Mouse (Mus musculus): ENCODE measurements around the gene Stard5. TPM values are rescaled to one million over a fixed set of nuclear protein-coding genes. Genes with fewer than 3 reads are reported as not detected.
A peak's percentile ranks its signal among the peaks of the same experiment; 100 is the strongest.

Gene Stard5
- polyA plus RNA-seq, 1 experiment from 2014 or later = 12.5 TPM

DNA sequence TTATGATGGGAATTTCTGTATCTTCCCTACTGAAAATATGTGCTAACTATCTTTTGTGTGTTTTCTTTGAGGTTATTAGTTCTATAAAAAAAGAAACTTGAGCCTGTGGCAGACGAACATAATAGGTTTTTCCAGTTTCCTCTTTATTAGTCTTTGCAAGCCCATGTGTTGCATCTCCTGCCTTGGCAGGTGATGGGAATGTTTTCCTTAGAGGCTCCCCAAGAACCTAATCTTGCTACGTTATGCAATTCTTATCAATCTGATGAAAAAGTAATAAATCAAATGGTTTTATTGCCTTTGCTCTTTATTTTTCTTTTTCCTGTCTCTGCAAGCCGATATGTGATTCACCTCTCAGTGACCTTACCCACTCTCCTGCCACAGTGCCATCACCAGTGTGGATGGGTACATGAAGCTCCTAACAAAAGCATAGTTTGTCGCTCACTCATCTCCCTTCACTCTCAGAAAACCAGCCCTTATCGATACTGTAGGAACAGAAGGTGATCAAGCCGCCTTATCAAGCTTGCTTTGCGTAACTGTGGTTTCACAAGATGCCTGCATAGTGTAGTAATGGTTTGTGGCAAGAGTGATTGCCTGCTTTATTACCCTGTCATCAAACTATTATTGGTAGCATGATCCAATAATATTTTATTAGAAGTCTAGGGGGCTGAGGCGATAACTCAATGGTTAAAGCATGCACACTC is 5.1 kb upstream of the Stard5 start:
- 91% methylated on average over 8 of the region's 8 CpGs for WGBS
- ATAC-seq (ENCODE audit: low FRiP score) = no peak
- no peak overlapping the region for H3K4me3 ChIP-seq (ENCODE audit: low read depth, low read length)
- H3K9ac ChIP-seq (ENCODE audit: low read depth, low read length) = no peak overlapping the region
- H3K27me3 ChIP-seq (ENCODE audit: control insufficient read depth, insufficient read depth, low read length) = no peaks in the 10 kb centered on the region
- H3K4me2 ChIP-seq (replicated peaks; ENCODE audit: low read depth, low read length) = no peak overlapping the region
- no peak overlapping the region for H3K27ac ChIP-seq (ENCODE audit: low read depth, low read length)
- no peaks in the 10 kb centered on the region for H3K9me3 ChIP-seq (ENCODE audit: control insufficient read depth, low read length)
- no peak for DNase-seq (ENCODE audit: low spot score)
- H3K36me3 ChIP-seq (ENCODE audit: control insufficient read depth, insufficient read depth, low read length) = no peaks in the 10 kb centered on the region
- no peaks in the 10 kb centered on the region for H3K4me1 ChIP-seq (replicated peaks; ENCODE audit: control insufficient read depth, insufficient read depth, low read length)

DNA sequence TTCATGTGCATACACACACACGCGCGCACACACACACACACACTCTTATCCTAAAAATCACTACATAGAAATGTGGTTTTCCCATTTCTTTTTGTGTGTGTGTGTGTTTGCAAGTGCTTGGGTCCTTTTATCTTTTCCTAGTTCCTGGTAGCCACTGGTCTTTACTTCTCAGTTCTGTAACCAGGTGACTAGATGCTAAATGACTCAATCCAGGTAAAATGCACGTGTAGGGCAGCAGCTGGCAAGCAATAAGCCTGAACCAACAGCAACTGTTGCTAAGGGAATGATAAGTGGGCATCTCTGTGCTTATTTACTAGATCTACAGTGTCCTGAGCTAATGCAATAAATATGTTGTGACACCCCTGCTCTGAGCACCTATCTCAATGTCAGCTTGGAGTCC is 4.4 kb upstream of the Stard5 start:
- Histone ChIP-seq H3K9me3 (ENCODE audit: control insufficient read depth, low read length) (no peaks in the 10 kb centered on the region), H3K4me1 (replicated peaks; ENCODE audit: control insufficient read depth, insufficient read depth, low read length) (no peaks in the 10 kb centered on the region), H3K9ac (ENCODE audit: low read depth, low read length) (no peak overlapping the region), H3K4me3 (ENCODE audit: low read depth, low read length) (no peak overlapping the region), H3K4me2 (replicated peaks; ENCODE audit: low read depth, low read length) (no peak overlapping the region), H3K36me3 (ENCODE audit: control insufficient read depth, insufficient read depth, low read length) (no peaks in the 10 kb centered on the region), H3K27ac (ENCODE audit: low read depth, low read length) (no peak overlapping the region), H3K27me3 (ENCODE audit: control insufficient read depth, insufficient read depth, low read length) (no peaks in the 10 kb centered on the region)
- WGBS = 89% methylated on average over 4 of the region's 4 CpGs
- ATAC-seq (ENCODE audit: low FRiP score) (no peak), DNase-seq (ENCODE audit: low spot score) (no peak)

DNA sequence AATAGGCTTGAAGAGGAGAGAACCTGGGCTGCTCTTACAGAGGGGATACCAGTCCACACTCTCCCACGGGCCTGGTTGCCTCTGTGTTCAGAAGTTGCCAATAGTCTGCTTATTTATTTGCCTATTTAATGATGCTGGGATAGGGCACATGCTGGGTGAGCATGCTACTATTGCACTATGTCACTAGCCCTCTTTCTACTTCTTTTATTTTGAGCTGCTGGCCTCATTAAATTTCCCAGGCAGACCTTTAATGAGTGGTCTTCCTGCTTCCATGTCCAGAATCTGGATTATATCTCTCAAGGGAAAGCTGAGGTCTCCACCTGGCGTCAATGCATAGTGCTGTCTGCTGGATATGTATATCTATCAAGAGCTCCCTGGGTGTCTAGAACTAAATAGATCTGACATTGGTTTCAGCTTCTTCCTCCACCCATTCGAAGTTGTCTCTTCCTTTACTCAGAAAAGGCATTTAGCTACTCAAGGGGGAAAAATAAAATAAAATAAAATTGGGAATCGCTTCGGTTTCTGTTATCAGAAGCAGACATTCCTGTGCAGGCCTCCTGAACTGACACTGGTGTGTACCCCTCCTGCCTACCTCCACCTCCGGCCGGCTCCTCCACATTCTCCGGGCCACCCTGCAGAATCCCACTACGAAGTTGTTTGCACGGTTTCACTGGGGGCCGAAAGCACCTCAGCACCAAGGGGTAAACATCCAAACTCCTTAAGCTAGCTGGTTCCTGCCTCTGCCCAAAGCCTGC is 509 bp upstream of the Stard5 start:
- Histone ChIP-seq H3K4me1 (replicated peaks; ENCODE audit: control insufficient read depth, insufficient read depth, low read length) (no peaks in the 10 kb centered on the region), H3K9me3 (ENCODE audit: control insufficient read depth, low read length) (no peaks in the 10 kb centered on the region), H3K27me3 (ENCODE audit: control insufficient read depth, insufficient read depth, low read length) (no peaks in the 10 kb centered on the region), H3K4me3 (ENCODE audit: low read depth, low read length) (peak overlapping the region; percentile 58), H3K27ac (ENCODE audit: low read depth, low read length) (no peak overlapping the region), H3K36me3 (ENCODE audit: control insufficient read depth, insufficient read depth, low read length) (no peaks in the 10 kb centered on the region), H3K9ac (ENCODE audit: low read depth, low read length) (peak overlapping the region; percentile 56), H3K4me2 (replicated peaks; ENCODE audit: low read depth, low read length) (peak overlapping the region; percentile 73)
- ATAC-seq (ENCODE audit: low FRiP score) = peak; percentile 41; the same call in 1 of the 2 replicates
- 21% methylated on average over 11 of the region's 11 CpGs for WGBS
- no peak for DNase-seq (ENCODE audit: low spot score)

DNA sequence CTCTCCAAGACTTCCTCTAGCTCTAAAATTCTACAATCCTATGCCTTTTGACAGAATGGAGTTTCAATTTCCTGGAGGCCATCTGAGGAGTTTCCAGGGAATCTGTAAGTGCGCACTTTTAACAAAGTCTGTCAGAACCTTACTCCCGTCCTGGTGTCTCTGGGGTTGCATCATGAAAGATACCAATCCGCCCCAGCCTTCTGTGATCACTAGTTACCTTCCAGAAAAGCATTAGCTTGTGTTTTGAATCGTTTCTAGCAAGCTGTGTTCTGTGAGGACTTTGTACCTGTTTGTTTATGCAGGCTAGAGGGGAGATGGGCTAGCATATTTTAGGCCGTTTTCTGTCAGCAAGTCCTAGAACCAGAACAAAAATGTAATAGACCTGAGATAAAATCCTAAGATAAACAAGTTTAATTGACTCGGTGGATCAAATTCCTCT is 942 bp downstream of the Stard5 start:
- H3K4me3 ChIP-seq (ENCODE audit: low read depth, low read length) = no peak overlapping the region
- H3K27ac ChIP-seq (ENCODE audit: low read depth, low read length) = no peak overlapping the region
- H3K4me2 ChIP-seq (replicated peaks; ENCODE audit: low read depth, low read length) = peak overlapping the region; percentile 73; the same call in 1 of the 2 replicates
- no peaks in the 10 kb centered on the region for H3K9me3 ChIP-seq (ENCODE audit: control insufficient read depth, low read length)
- H3K9ac ChIP-seq (ENCODE audit: low read depth, low read length) = no peak overlapping the region
- H3K4me1 ChIP-seq (replicated peaks; ENCODE audit: control insufficient read depth, insufficient read depth, low read length) = no peaks in the 10 kb centered on the region
- no peak for ATAC-seq (ENCODE audit: low FRiP score)
- no peaks in the 10 kb centered on the region for H3K27me3 ChIP-seq (ENCODE audit: control insufficient read depth, insufficient read depth, low read length)
- DNase-seq (ENCODE audit: low spot score) = no peak
- no peaks in the 10 kb centered on the region for H3K36me3 ChIP-seq (ENCODE audit: control insufficient read depth, insufficient read depth, low read length)
- 58% methylated on average over 6 of the region's 6 CpGs for WGBS

DNA sequence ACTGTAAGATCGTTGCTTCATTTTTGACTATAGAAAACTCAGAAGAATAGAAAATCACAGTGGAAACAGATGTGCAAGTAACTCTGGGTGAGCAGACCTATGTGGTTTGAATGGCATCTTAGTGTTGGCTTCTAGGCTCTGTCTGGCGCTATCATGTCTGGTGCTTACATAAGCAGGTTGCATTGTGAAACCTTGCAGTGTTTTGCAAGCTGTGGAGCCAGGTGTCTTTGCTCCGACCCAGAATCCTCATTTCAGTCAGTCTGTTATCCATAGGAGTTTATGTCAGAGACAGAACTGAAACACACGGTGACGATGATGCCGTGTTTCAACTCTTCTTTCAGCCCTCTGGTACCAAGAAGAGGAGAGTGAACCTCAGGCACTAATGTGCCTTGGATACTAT is 2.1 kb downstream of the Stard5 start:
- Histone ChIP-seq H3K4me2 (replicated peaks; ENCODE audit: low read depth, low read length) (no peak overlapping the region), H3K9me3 (ENCODE audit: control insufficient read depth, low read length) (no peaks in the 10 kb centered on the region), H3K27ac (ENCODE audit: low read depth, low read length) (no peak overlapping the region), H3K4me3 (ENCODE audit: low read depth, low read length) (no peak overlapping the region), H3K36me3 (ENCODE audit: control insufficient read depth, insufficient read depth, low read length) (no peaks in the 10 kb centered on the region), H3K4me1 (replicated peaks; ENCODE audit: control insufficient read depth, insufficient read depth, low read length) (no peaks in the 10 kb centered on the region), H3K27me3 (ENCODE audit: control insufficient read depth, insufficient read depth, low read length) (no peaks in the 10 kb centered on the region), H3K9ac (ENCODE audit: low read depth, low read length) (no peak overlapping the region)
- 95% methylated on average over 6 of the region's 6 CpGs for WGBS
- ATAC-seq (ENCODE audit: low FRiP score) = no peak
- DNase-seq (ENCODE audit: low spot score) = no peak

DNA sequence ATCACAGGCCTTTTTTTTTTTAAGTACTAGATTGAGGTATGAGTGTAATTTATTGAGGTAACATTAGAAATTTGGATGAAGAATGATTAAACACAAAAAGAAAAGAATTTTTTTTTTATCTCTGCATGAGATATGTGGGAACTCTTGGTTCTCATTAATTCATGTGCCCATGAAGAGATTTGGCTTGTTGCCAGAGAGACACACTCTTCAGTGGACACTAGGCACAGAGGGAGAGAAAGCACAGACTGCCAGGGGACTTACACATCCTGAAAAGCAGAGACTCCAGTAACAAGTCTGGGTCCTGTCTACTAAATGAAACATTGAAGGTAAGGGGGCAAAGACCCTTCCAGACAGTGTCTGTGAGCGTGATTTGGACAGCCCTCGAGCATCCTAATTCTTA is 4.0 kb downstream of the Stard5 start:
- Histone ChIP-seq H3K4me1 (replicated peaks; ENCODE audit: control insufficient read depth, insufficient read depth, low read length) (no peaks in the 10 kb centered on the region), H3K27ac (ENCODE audit: low read depth, low read length) (no peak overlapping the region)
- 93% methylated on average over 2 of the region's 2 CpGs for WGBS

DNA sequence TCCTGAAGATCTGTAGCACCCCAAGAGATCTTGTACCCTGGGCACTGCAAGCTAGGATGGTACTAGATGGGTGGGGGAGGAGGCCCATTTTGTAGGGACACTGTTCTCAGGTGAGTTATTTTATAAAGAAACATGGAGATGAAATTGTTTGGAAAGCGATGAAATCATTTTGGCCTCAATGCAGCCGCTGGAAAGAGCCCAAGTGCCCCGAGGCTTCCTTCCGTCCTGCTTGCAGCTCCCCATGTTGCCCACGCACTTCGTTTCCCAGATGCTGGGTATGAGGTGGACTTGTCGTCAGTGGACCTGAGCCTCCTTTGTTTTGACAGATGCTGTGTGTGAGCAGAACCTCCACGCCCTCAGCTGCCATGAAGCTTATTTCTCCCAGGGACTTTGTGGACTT is 4.7 kb downstream of the Stard5 start:
- H3K9me3 ChIP-seq (ENCODE audit: control insufficient read depth, low read length) = no peaks in the 10 kb centered on the region
- H3K36me3 ChIP-seq (ENCODE audit: control insufficient read depth, insufficient read depth, low read length) = no peaks in the 10 kb centered on the region
- WGBS = 90% methylated on average over 8 of the region's 8 CpGs
- no peak for ATAC-seq (ENCODE audit: low FRiP score)
- H3K27ac ChIP-seq (ENCODE audit: low read depth, low read length) = no peak overlapping the region
- H3K27me3 ChIP-seq (ENCODE audit: control insufficient read depth, insufficient read depth, low read length) = no peaks in the 10 kb centered on the region
- no peak overlapping the region for H3K9ac ChIP-seq (ENCODE audit: low read depth, low read length)
- no peak for DNase-seq (ENCODE audit: low spot score)
- H3K4me1 ChIP-seq (replicated peaks; ENCODE audit: control insufficient read depth, insufficient read depth, low read length) = no peaks in the 10 kb centered on the region
- H3K4me3 ChIP-seq (ENCODE audit: low read depth, low read length) = no peak overlapping the region
- no peak overlapping the region for H3K4me2 ChIP-seq (replicated peaks; ENCODE audit: low read depth, low read length)

More for the DNA sequence above, 4.0 kb downstream of the Stard5 start:
- no peak overlapping the region for H3K4me2 ChIP-seq (replicated peaks; ENCODE audit: low read depth, low read length)
- no peaks in the 10 kb centered on the region for H3K36me3 ChIP-seq (ENCODE audit: control insufficient read depth, insufficient read depth, low read length)
- H3K9ac ChIP-seq (ENCODE audit: low read depth, low read length) = no peak overlapping the region
- no peaks in the 10 kb centered on the region for H3K9me3 ChIP-seq (ENCODE audit: control insufficient read depth, low read length)
- ATAC-seq (ENCODE audit: low FRiP score) (no peak), DNase-seq (ENCODE audit: low spot score) (no peak)
- no peak overlapping the region for H3K4me3 ChIP-seq (ENCODE audit: low read depth, low read length)
- no peaks in the 10 kb centered on the region for H3K27me3 ChIP-seq (ENCODE audit: control insufficient read depth, insufficient read depth, low read length)

DNA sequence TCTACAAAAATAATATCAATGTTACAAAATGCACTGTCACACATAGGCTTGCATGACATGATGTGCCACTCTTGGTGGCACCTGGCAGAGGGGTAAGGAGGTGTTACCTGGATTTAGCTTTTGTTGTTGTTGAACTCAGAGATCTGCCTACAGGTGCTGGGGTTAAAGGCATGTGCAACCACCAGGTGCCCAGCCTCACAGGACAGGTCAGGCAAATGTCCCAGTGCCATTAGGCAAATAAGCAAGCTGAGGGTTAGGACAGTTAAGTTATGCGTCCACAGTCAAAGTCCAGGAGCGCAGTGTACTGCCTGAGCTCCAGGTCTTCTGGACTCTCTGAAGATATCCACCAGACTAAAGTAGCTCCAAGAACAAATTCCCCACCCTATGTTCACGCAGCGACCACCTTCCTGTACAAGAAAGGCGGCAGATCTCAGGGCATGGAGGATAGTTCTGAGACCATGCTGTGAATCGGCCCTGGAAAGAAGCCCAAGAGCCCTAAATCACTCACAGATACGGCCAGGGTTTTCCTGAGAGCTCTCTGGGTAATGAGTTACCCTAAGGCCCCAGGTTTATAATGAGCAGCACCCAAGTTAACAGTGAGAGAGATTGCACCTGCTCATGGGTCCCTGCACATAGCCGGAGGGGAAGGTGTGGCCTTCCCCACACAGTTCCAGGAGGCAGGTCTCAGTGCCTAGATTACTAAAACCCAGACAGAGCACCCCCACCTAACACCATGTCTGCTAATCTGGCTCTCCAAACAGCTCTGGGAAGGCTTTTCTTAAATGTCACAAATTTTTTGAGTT is 6.2 kb downstream of the Stard5 start:
- Histone ChIP-seq H3K36me3 (ENCODE audit: control insufficient read depth, insufficient read depth, low read length) (no peaks in the 10 kb centered on the region), H3K4me2 (replicated peaks; ENCODE audit: low read depth, low read length) (no peak overlapping the region), H3K27ac (ENCODE audit: low read depth, low read length) (no peak overlapping the region), H3K4me3 (ENCODE audit: low read depth, low read length) (no peak overlapping the region), H3K9me3 (ENCODE audit: control insufficient read depth, low read length) (no peaks in the 10 kb centered on the region), H3K9ac (ENCODE audit: low read depth, low read length) (no peak overlapping the region), H3K4me1 (replicated peaks; ENCODE audit: control insufficient read depth, insufficient read depth, low read length) (no peaks in the 10 kb centered on the region), H3K27me3 (ENCODE audit: control insufficient read depth, insufficient read depth, low read length) (no peaks in the 10 kb centered on the region)
- DNase-seq (ENCODE audit: low spot score) (no peak), ATAC-seq (ENCODE audit: low FRiP score) (no peak)
- WGBS = 87% methylated on average over 8 of the region's 8 CpGs

Data from hindbrain, embryonic 11.5 days (tissue).